Mouse (Mus musculus) bone marrow, adult 2 months (tissue): ENCODE results near the gene Stxbp2.

Experiments used
- CTCF ChIP-seq: fragments of 200-500 bp; IDR thresholded peaks from 2 replicates; pipeline ENCODE4 v1.5.1; 2011; ENCODE audit warnings: low read length, control low read depth; ENCODE audit not compliant: control insufficient read depth, insufficient read depth
- POLR2A ChIP-seq: fragments of 200-500 bp; IDR thresholded peaks from 2 replicates; pipeline ENCODE4 v1.6.1; 2011; ENCODE audit warnings: low read depth, mild to moderate bottlenecking, control low read depth, low read length, borderline replicate concordance; ENCODE audit not compliant: control insufficient read depth

- no peak for TF ChIP-seq CTCF
- TF ChIP-seq POLR2A = no peak
These were observed 54.7 kb downstream of the Stxbp2 start for GRCm38 (mm10) chr8:3685422-3685821.
